ENCODE assay signal across 9 mouse cellular contexts in genomic region chr9:42865036-42865829, GRCm38 (mm10).
A peak's percentile ranks its signal among the peaks of the same experiment; 100 is the strongest.
DNase-seq lines count a peak whose midpoint lies in the region; ATAC-seq and TF ChIP-seq lines count a peak whose summit lies in the region.
"Had no signal": no experiment of that assay in that cellular context is flagged by ENCODE, and none has a peak within 500 bp of the region (broad histone marks: within the 10 kb centered on the region; RNA-seq: fewer than 3 reads in every experiment).

No protein-coding gene starts in this region.

- no peaks in the 10 kb centered on the region for H3K36me3 ChIP-seq in forebrain, embryonic 12.5 days (replicated peaks)
- no peaks in the 10 kb centered on the region for H3K36me3 ChIP-seq in forebrain, embryonic 16.5 days (ENCODE audit: control insufficient read depth, insufficient read depth)
- no peaks in the 10 kb centered on the region for H3K36me3 ChIP-seq in kidney, adult 2 months (ENCODE audit: control insufficient read depth, insufficient read depth, low read length)
- no peaks in the 10 kb centered on the region for H3K36me3 ChIP-seq in limb, embryonic 13.5 days

- H3K27ac ChIP-seq in forebrain, embryonic 12.5 days: no peak overlapping the region
- H3K27ac ChIP-seq in forebrain, embryonic 16.5 days (ENCODE audit: low read length): no peak overlapping the region
- H3K27ac ChIP-seq in kidney, adult 2 months (ENCODE audit: insufficient read depth, low read depth, low read length): no peak overlapping the region
- peak overlapping the region; percentile 35; the same call in 1 of the 2 replicates for H3K27ac ChIP-seq in limb, embryonic 13.5 days

- H3K4me3 ChIP-seq in forebrain, embryonic 12.5 days (replicated peaks): no peak overlapping the region
- H3K4me3 ChIP-seq in forebrain, embryonic 16.5 days (replicated peaks; ENCODE audit: low read length): no peak overlapping the region
- no peak overlapping the region for H3K4me3 ChIP-seq in kidney, adult 2 months (ENCODE audit: insufficient read depth, low read depth, low read length)
- H3K4me3 ChIP-seq in limb, embryonic 13.5 days: no peak overlapping the region
- H3K4me3 ChIP-seq: erythroblast, embryonic 14.5 days had no signal

- peaks cover 36% of the 10 kb centered on the region for H3K4me1 ChIP-seq in forebrain, embryonic 12.5 days
- H3K4me1 ChIP-seq in forebrain, embryonic 16.5 days (replicated peaks; ENCODE audit: control insufficient read depth, insufficient read depth, low read length): peaks cover 31% of the 10 kb centered on the region
- no peaks in the 10 kb centered on the region for H3K4me1 ChIP-seq in kidney, adult 2 months (ENCODE audit: control insufficient read depth, insufficient read depth, low read length)
- peaks cover 49% of the 10 kb centered on the region for H3K4me1 ChIP-seq in limb, embryonic 13.5 days

- H3K27me3 ChIP-seq in forebrain, embryonic 12.5 days: peaks cover 20% of the 10 kb centered on the region
- no peaks in the 10 kb centered on the region for H3K27me3 ChIP-seq in forebrain, embryonic 16.5 days (replicated peaks; ENCODE audit: control insufficient read depth, insufficient read depth, low read length)
- H3K27me3 ChIP-seq in kidney, adult 2 months (replicated peaks; ENCODE audit: control insufficient read depth, insufficient read depth, low read length): no peaks in the 10 kb centered on the region
- H3K27me3 ChIP-seq in limb, embryonic 13.5 days: no peaks in the 10 kb centered on the region; the same call in 1 of the 2 replicates

- 0 out of 2 replicates have a peak, but pooled peaks have one; percentile 46 for ATAC-seq in forebrain, embryonic 12.5 days (ENCODE audit: low FRiP score)
- no peak for ATAC-seq in forebrain, embryonic 16.5 days
- peak; percentile 34; the same call in 1 of the 2 replicates for ATAC-seq in limb, embryonic 13.5 days (ENCODE audit: low FRiP score, low read depth)

- 42% methylated on average over 11 of the region's 11 CpGs for WGBS in forebrain, embryonic 12.5 days
- 30% methylated on average over 11 of the region's 11 CpGs for WGBS in forebrain, embryonic 16.5 days
- WGBS in kidney, adult 2 months: 67% methylated on average over 11 of the region's 11 CpGs
- 45% methylated on average over 11 of the region's 11 CpGs for WGBS in limb, embryonic 13.5 days

- TF ChIP-seq CTCF in kidney, adult 2 months (conservative IDR thresholded peaks at IDR 0.05; ENCODE audit: insufficient read depth, insufficient read length, low read depth, low read length): no peak
- TF ChIP-seq CTCF in brain, embryonic 14.5 days (IDR thresholded peaks at IDR 0.05; ENCODE audit: borderline replicate concordance, extremely low read depth, insufficient read depth, insufficient read length): no peak

- no peak overlapping the region for H3K4me2 ChIP-seq in forebrain, embryonic 12.5 days
- H3K4me2 ChIP-seq in forebrain, embryonic 16.5 days (ENCODE audit: low read length): no peak overlapping the region
- H3K4me2 ChIP-seq in limb, embryonic 13.5 days (replicated peaks): no peak overlapping the region

- peak; percentile 35 to 46 for DNase-seq in kidney, postnatal 4 days
- no peak for DNase-seq in kidney, adult 2 months
- DNase-seq in brain, embryonic 14.5 days (ENCODE audit: low read depth): peak; percentile 72
- DNase-seq in gastrocnemius, adult 8-10 months (ENCODE audit: low spot score in 2 of 2): no peak
- DNase-seq in layer of hippocampus, adult 11-12 months (ENCODE audit: low spot score): no peak

- no peaks in the 10 kb centered on the region for H3K9me3 ChIP-seq in forebrain, embryonic 12.5 days
- H3K9me3 ChIP-seq in forebrain, embryonic 16.5 days (ENCODE audit: control insufficient read depth, low read length): no peaks in the 10 kb centered on the region
- H3K9me3 ChIP-seq in limb, embryonic 13.5 days: no peaks in the 10 kb centered on the region

- no peak for TF ChIP-seq POLR2A in kidney, adult 2 months (IDR thresholded peaks at IDR 0.05; ENCODE audit: low read depth, low read length)
- no peak for TF ChIP-seq POLR2A in brain, embryonic 14.5 days (IDR thresholded peaks at IDR 0.05; ENCODE audit: borderline replicate concordance, extremely low read depth, insufficient read depth, insufficient read length, poor library complexity, severe bottlenecking)

- no peak overlapping the region for H3K9ac ChIP-seq in forebrain, embryonic 12.5 days
- no peak overlapping the region for H3K9ac ChIP-seq in forebrain, embryonic 16.5 days (replicated peaks; ENCODE audit: low read depth, low read length)
- no peak overlapping the region for H3K9ac ChIP-seq in limb, embryonic 13.5 days

Comparison
In these comparisons a context has a peak if more than half of its experiments do, and no peak if none do; other contexts are left out.
1. DNase-seq: peak in kidney, postnatal 4 days (2 of 2) and brain, embryonic 14.5 days (single experiment); none in kidney, adult 2 months (single experiment), gastrocnemius, adult 8-10 months (0 of 2) and layer of hippocampus, adult 11-12 months (single experiment).